ENCODE assay signal across 33 mouse cellular contexts in genomic region chr2:24422815-24423214, GRCm38 (mm10). TPM values are rescaled to one million over a fixed set of nuclear protein-coding genes. Genes with fewer than 3 reads are reported as not detected.
DNase-seq lines count a peak whose midpoint lies in the region; ATAC-seq and TF ChIP-seq lines count a peak whose summit lies in the region.
"Had no signal": no experiment of that assay in that cellular context is flagged by ENCODE, and none has a peak within 500 bp of the region (broad histone marks: within the 10 kb centered on the region; RNA-seq: fewer than 3 reads in every experiment).

No protein-coding gene starts in this region.

- peak overlapping the region; percentile 80 for H3K27ac ChIP-seq in kidney, embryonic 15.5 days
- H3K27ac ChIP-seq in small intestine, adult 2 months (ENCODE audit: insufficient read depth, low read depth, low read length): peak overlapping the region; percentile 98
- H3K27ac ChIP-seq in midbrain, postnatal 0 days (ENCODE audit: low read depth, low read length): no peak overlapping the region
- H3K27ac ChIP-seq: heart, embryonic 13.5 days; hindbrain, embryonic 14.5 days; limb, embryonic 12.5 days; liver, embryonic 15.5 days; midbrain, embryonic 15.5 days; stomach, embryonic 15.5 days had no signal

- H3K4me1 ChIP-seq in kidney, embryonic 15.5 days: peaks cover 61% of the 10 kb centered on the region
- peaks cover 18% of the 10 kb centered on the region for H3K4me1 ChIP-seq in small intestine, adult 2 months (ENCODE audit: control insufficient read depth, insufficient read depth, insufficient read length, low read length)
- H3K4me1 ChIP-seq in midbrain, postnatal 0 days (ENCODE audit: insufficient read depth, low read length): no peaks in the 10 kb centered on the region
- H3K4me1 ChIP-seq: heart, embryonic 13.5 days; limb, embryonic 12.5 days; liver, embryonic 15.5 days; stomach, embryonic 15.5 days had no signal

- no peak overlapping the region for H3K9ac ChIP-seq in kidney, embryonic 15.5 days
- no peak overlapping the region for H3K9ac ChIP-seq in midbrain, postnatal 0 days (replicated peaks; ENCODE audit: low read length, poor library complexity, severe bottlenecking)
- H3K9ac ChIP-seq: forebrain, postnatal 0 days; heart, embryonic 13.5 days; hindbrain, embryonic 14.5 days; limb, embryonic 12.5 days; liver, embryonic 15.5 days; lung, embryonic 14.5 days; midbrain, embryonic 15.5 days; stomach, embryonic 15.5 days had no signal

- TF ChIP-seq POLR2A in small intestine, adult 2 months (IDR thresholded peaks at IDR 0.05; ENCODE audit: low read depth, low read length): peak; percentile 33; the same call in 1 of the 2 replicates

- TF ChIP-seq CTCF in small intestine, adult 2 months (IDR thresholded peaks at IDR 0.05; ENCODE audit: extremely low read depth, insufficient read length, insufficient replicate concordance, low read depth, low read length): no peak; the same call in 1 of the 2 replicates
- no peak for TF ChIP-seq CTCF in midbrain, postnatal 0 days (IDR thresholded peaks at IDR 0.05)

- H3K4me2 ChIP-seq in kidney, embryonic 15.5 days: no peak overlapping the region
- H3K4me2 ChIP-seq in midbrain, postnatal 0 days (ENCODE audit: low read depth, low read length, poor library complexity, severe bottlenecking): no peak overlapping the region
- H3K4me2 ChIP-seq: heart, embryonic 13.5 days; hindbrain, embryonic 14.5 days; limb, embryonic 12.5 days; liver, embryonic 15.5 days; lung, embryonic 14.5 days; midbrain, embryonic 15.5 days; stomach, embryonic 15.5 days had no signal

- no peaks in the 10 kb centered on the region for H3K27me3 ChIP-seq in kidney, embryonic 15.5 days
- no peaks in the 10 kb centered on the region for H3K27me3 ChIP-seq in small intestine, adult 2 months (ENCODE audit: control insufficient read depth, insufficient read depth, low read length)
- no peaks in the 10 kb centered on the region for H3K27me3 ChIP-seq in midbrain, postnatal 0 days (ENCODE audit: insufficient read depth, low read length)
- H3K27me3 ChIP-seq: limb, embryonic 12.5 days; liver, embryonic 15.5 days; stomach, embryonic 15.5 days had no signal

- no peak overlapping the region for H3K4me3 ChIP-seq in kidney, embryonic 15.5 days (replicated peaks)
- no peak overlapping the region for H3K4me3 ChIP-seq in small intestine, adult 2 months (ENCODE audit: low read depth, low read length)
- H3K4me3 ChIP-seq in midbrain, postnatal 0 days (ENCODE audit: low read depth, low read length): no peak overlapping the region
- H3K4me3 ChIP-seq: erythroblast, embryonic 14.5 days; heart, embryonic 13.5 days; limb, embryonic 12.5 days; liver, embryonic 15.5 days; midbrain, embryonic 15.5 days; stomach, embryonic 15.5 days had no signal

- no peaks in the 10 kb centered on the region for H3K9me3 ChIP-seq in kidney, embryonic 15.5 days (replicated peaks)
- no peaks in the 10 kb centered on the region for H3K9me3 ChIP-seq in midbrain, postnatal 0 days (ENCODE audit: low read length)
- H3K9me3 ChIP-seq: heart, embryonic 13.5 days; limb, embryonic 12.5 days; liver, embryonic 15.5 days; midbrain, embryonic 15.5 days; stomach, embryonic 15.5 days had no signal

- 74% methylated on average over 3 of the region's 3 CpGs for WGBS in kidney, embryonic 15.5 days
- WGBS in small intestine, adult 2 months: 18% methylated on average over 3 of the region's 3 CpGs
- 83% methylated on average over 3 of the region's 3 CpGs for WGBS in midbrain, postnatal 0 days

- peaks cover 61% of the 10 kb centered on the region for H3K36me3 ChIP-seq in kidney, embryonic 15.5 days
- peaks cover 2% of the 10 kb centered on the region; the same call in 1 of the 2 replicates for H3K36me3 ChIP-seq in small intestine, adult 2 months (ENCODE audit: control insufficient read depth, insufficient read depth, low read length)
- no peaks in the 10 kb centered on the region for H3K36me3 ChIP-seq in midbrain, postnatal 0 days (ENCODE audit: insufficient read depth, low read length)
- H3K36me3 ChIP-seq: heart, embryonic 13.5 days; limb, embryonic 12.5 days; liver, embryonic 15.5 days; midbrain, embryonic 15.5 days; stomach, embryonic 15.5 days had no signal

- ATAC-seq in kidney, embryonic 15.5 days (replicated peaks; ENCODE audit: low FRiP score): no peak
- ATAC-seq in midbrain, postnatal 0 days (ENCODE audit: low FRiP score): no peak
- ATAC-seq: CD4-positive, CD25-positive, alpha-beta regulatory T cell, adult 4 months; forebrain, postnatal 0 days; midbrain, embryonic 15.5 days had no signal

- DNase-seq in kidney, adult 11 months: no peak
- DNase-seq in urinary bladder, postnatal 14 days (ENCODE audit: low spot score): peak; percentile 25
- DNase-seq in urinary bladder, postnatal 36 days (ENCODE audit: low spot score in 2 of 2): no peak
- DNase-seq in right cerebral cortex, postnatal 4 days: no peak
- no peak for DNase-seq in midbrain, postnatal 0 days (ENCODE audit: low spot score)
- DNase-seq: adrenal gland, adult 2 months; adrenal gland, postnatal 36 days; cerebellum, adult 18-20 months; cerebellum, postnatal 10 days; forebrain, postnatal 0 days; heart, postnatal 10 days; layer of hippocampus, adult 9-11 months; lung, embryonic 14.5 days; lung, postnatal 14 days; thymus, adult 18-20 months; thymus, postnatal 25 days had no signal

RNA-seq across cellular contexts. Expression of gene Pax8, which starts 52.6 kb away (rescaled TPM):
- 127 and 129 TPM in 2 replicates for polyA plus RNA-seq in kidney, embryonic 15.5 days (2015; fragmentation: Nextera tagmentation; extraction: Ambion mirVana)
- polyA plus RNA-seq in small intestine, adult 2 months (2012; rRNA removed): 2.4 and 10.4 TPM in 2 replicates
- 6.4 and 13.3 TPM in 2 replicates for total RNA-seq in midbrain, postnatal 0 days (2014; rRNA removed)
- polyA plus RNA-seq in midbrain, postnatal 0 days (2015; fragmentation: Nextera tagmentation; extraction: Ambion mirVana): 2.7 and 4.0 TPM in 2 replicates
- total RNA-seq: adrenal gland, adult 2 months; adrenal gland, postnatal 36 days; forebrain, postnatal 0 days; gastrocnemius, adult 8-10 months; gastrocnemius, postnatal 4 days; heart, adult 8-10 months; heart, postnatal 10 days; hematopoietic stem cell, adult 5-6 weeks; left cerebral cortex, postnatal 14 days had no signal
- polyA plus RNA-seq: adrenal gland, adult 2 months; CD4-positive, CD25-positive, alpha-beta regulatory T cell, adult 4 months; cortical plate, adult 2 months; erythroblast, embryonic 14.5 days; limb, embryonic 12.5 days; liver, adult 2 months; lung, embryonic 14.5 days had no signal

RNA-seq across cellular contexts. Expression of gene Psd4, which starts 55.4 kb away (rescaled TPM):
- 2.2 and 2.3 TPM in 2 replicates for polyA plus RNA-seq in kidney, embryonic 15.5 days (2015; fragmentation: Nextera tagmentation; extraction: Ambion mirVana)
- polyA plus RNA-seq in small intestine, adult 2 months (2012; rRNA removed): 10.6 and 14.0 TPM in 2 replicates
- 0.19 and 2.1 TPM in 2 replicates for total RNA-seq in midbrain, postnatal 0 days (2014; rRNA removed)
- 0.36 and 0.55 TPM in 2 replicates for polyA plus RNA-seq in midbrain, postnatal 0 days (2015; fragmentation: Nextera tagmentation; extraction: Ambion mirVana)

Comparison
In these comparisons a context has a peak if more than half of its experiments do, and no peak if none do; other contexts are left out.
1. RNA of gene Pax8, which starts 52.6 kb away (polyA plus RNA-seq): 127 to 129 TPM in kidney, embryonic 15.5 days; 2.4 to 10.4 TPM in small intestine, adult 2 months and 2.7 to 4.0 TPM in midbrain, postnatal 0 days; every median in the first group is over 10 times any median in the second.